Mouse (Mus musculus) forebrain, postnatal 0 days (tissue): ENCODE results near the gene Acads. TPM values are rescaled to one million over a fixed set of nuclear protein-coding genes. Genes with fewer than 3 reads are reported as not detected.

Experiments used
- ATAC-seq: fragments of 200-750 bp; cut with Nextera tagmentation; 2 replicates; pipeline ENCODE4 v1.8.0; 2017; ENCODE audit warnings: mild to moderate bottlenecking, moderate library complexity
- DNase-seq: peaks from one replicate; pipeline ENCODE4 v3.0.0-alpha.2; 2015
- H3K27ac ChIP-seq: fragments of 300-500 bp; sonication (generic); 2 replicates; pipeline ENCODE4 v1.5.1; 2014; ENCODE audit warnings: low read depth, mild to moderate bottlenecking, antibody characterized with exemption, low read length, moderate library complexity, mixed read lengths
- H3K27me3 ChIP-seq: fragments of 300-500 bp; sonication (generic); 2 replicates; pipeline ENCODE4 v1.6.1; 2014; ENCODE audit warnings: mild to moderate bottlenecking, low read length, mixed read lengths; ENCODE audit not compliant: insufficient read depth
- H3K36me3 ChIP-seq: fragments of 300-500 bp; sonication (generic); 2 replicates; pipeline ENCODE4 v1.6.1; 2014; ENCODE audit warnings: mild to moderate bottlenecking, moderate library complexity; ENCODE audit not compliant: insufficient read depth
- H3K4me1 ChIP-seq: fragments of 300-500 bp; sonication (generic); 2 replicates; pipeline ENCODE4 v1.6.1; 2014; ENCODE audit warnings: antibody characterized with exemption; ENCODE audit not compliant: insufficient read depth
- H3K4me2 ChIP-seq: fragments of 300-500 bp; sonication (generic); 2 replicates; pipeline ENCODE4 v1.6.1; 2014; ENCODE audit warnings: low read depth, mild to moderate bottlenecking, moderate library complexity
- H3K4me3 ChIP-seq: fragments of 300-500 bp; sonication (generic); 2 replicates; pipeline ENCODE4 v1.5.1; 2014; ENCODE audit warnings: low read depth, low read length, mixed read lengths
- H3K9ac ChIP-seq: fragments of 300-500 bp; sonication (generic); 2 replicates; pipeline ENCODE4 v1.6.1; 2014; ENCODE audit warnings: mild to moderate bottlenecking
- H3K9me3 ChIP-seq: fragments of 300-500 bp; sonication (generic); 2 replicates; pipeline ENCODE4 v1.6.1; 2016; ENCODE audit warnings: low read length
- CTCF ChIP-seq: sonication (generic); IDR thresholded peaks from 2 replicates; pipeline ENCODE4 v1.5.1; 2016; ENCODE audit warnings: antibody characterized with exemption, control low read depth, low read depth
- WGBS: fragments of 180-500 bp; shearing (Covaris S2); extraction: QIAGEN DNeasy Blood & Tissue Kit; methylation state at CpG from one replicate; pipeline ENCODE4 v1.1.7; 2014; 5-methylcytosine and 5-hydroxymethylcytosine counted together
- polyA plus RNA-seq: library from polyadenylated mRNA; unstranded; fragments of >200 nt; fragmentation: Nextera tagmentation; extraction: Ambion mirVana; gene quantifications from 2 replicates; pipeline ENCODE4 v1.2.1, GENCODE M21; 2015
- total RNA-seq: library from RNA; depleted of rRNA; stranded (reverse); fragments of >200 nt; gene quantifications from 2 replicates; pipeline ENCODE4 v1.2.3, GENCODE M21; 2014; rRNA removed

The Acads gene
- total and polyA plus RNA-seq, 2 experiments from 2014 or later, result 12.5 to 13.9 TPM

- no peak overlapping the region for H3K27ac ChIP-seq
- ATAC-seq (no peak), DNase-seq (no peak)
- H3K4me2 ChIP-seq, result no peak overlapping the region
- 94% methylated on average over 3 of the region's 3 CpGs for WGBS
- no peak overlapping the region for H3K9ac ChIP-seq
- H3K27me3 ChIP-seq, result no peaks in the 10 kb centered on the region
- TF ChIP-seq CTCF, result no peak
- H3K4me1 ChIP-seq, result no peaks in the 10 kb centered on the region
- no peaks in the 10 kb centered on the region for H3K36me3 ChIP-seq
- H3K4me3 ChIP-seq, result no peak overlapping the region
- H3K9me3 ChIP-seq, result no peaks in the 10 kb centered on the region
These were observed 49.5 kb downstream of the Acads start for GRCm38 (mm10) chr5:115069611-115070010.

DNA sequence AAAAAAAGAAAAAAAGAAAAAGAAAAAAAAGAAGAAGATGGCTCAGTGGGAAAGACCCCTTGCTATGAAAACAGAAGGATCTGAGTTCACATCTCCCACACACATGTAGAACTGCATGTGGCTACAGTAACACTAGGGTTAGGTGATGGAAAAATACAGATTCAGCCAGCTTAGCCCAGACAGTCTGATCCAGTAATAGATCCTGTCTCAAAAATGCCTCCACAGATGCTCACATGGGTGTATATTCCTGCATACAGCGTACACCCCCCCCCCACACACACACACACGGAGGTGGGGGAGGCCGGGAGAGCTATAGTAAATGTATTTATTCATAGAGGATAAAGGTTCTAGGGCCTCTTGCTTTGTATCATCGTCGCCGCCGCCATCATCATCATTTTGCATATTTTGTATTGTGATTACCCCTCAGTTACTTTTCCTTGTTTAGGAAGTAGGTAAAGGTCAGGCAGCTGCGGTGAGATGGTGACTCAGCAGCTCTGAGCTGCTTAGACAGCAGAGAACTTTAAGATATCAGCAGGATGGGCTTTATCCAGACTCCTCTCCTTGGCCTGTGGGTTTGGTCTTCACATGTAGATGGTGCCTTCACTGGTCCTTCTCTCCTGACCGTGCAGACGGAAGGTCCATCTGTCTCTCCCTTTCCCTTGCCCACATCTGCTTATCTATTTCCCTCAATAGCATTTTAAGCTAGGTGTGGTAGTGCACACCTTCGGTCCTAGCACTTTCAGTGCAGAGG lies 50.3 kb downstream of the Acads start:
- Histone ChIP-seq H3K27ac (no peak overlapping the region), H3K9ac (no peak overlapping the region), H3K4me3 (no peak overlapping the region), H3K4me2 (no peak overlapping the region), H3K9me3 (no peaks in the 10 kb centered on the region), H3K4me1 (no peaks in the 10 kb centered on the region), H3K36me3 (no peaks in the 10 kb centered on the region; the same call in 1 of the 2 replicates), H3K27me3 (no peaks in the 10 kb centered on the region)
- no peak for TF ChIP-seq CTCF
- ATAC-seq, result no peak
- DNase-seq, result no peak
- 91% methylated on average over 11 of the region's 11 CpGs for WGBS

DNA sequence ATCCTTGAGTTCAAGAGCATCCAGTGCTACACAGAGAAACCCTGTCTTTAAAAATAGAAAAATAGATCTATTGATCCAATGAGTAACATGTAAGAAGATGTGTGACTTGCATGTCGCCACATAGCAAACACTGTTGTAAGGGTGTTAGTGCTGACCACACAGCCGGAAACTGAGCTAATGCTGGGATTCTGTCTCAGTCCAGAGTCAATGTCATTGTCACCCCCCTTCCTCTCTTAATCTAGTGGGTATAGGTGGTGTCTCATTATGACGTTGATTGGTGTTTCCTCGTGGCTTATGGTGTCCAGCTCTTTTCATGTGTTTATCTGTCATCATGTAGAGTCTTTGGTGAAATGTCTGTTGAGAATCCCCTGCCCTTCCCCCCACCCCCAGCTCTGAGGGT lies 52.9 kb downstream of the Acads start:
- H3K4me2 ChIP-seq, result no peak overlapping the region
- no peak overlapping the region for H3K9ac ChIP-seq
- 77% methylated on average over 4 of the region's 4 CpGs for WGBS
- H3K27ac ChIP-seq, result no peak overlapping the region
- no peaks in the 10 kb centered on the region; the same call in 1 of the 2 replicates for H3K36me3 ChIP-seq
- no peaks in the 10 kb centered on the region for H3K9me3 ChIP-seq
- H3K4me3 ChIP-seq, result no peak overlapping the region
- ATAC-seq (no peak), DNase-seq (no peak)
- no peak for TF ChIP-seq CTCF
- no peaks in the 10 kb centered on the region for H3K27me3 ChIP-seq
- H3K4me1 ChIP-seq, result no peaks in the 10 kb centered on the region

- DNase-seq (no peak), ATAC-seq (no peak)
- no peaks in the 10 kb centered on the region for H3K9me3 ChIP-seq
- no peaks in the 10 kb centered on the region for H3K27me3 ChIP-seq
- no peaks in the 10 kb centered on the region for H3K4me1 ChIP-seq
- H3K4me3 ChIP-seq, result no peak overlapping the region
- no peak overlapping the region for H3K4me2 ChIP-seq
- no peak overlapping the region for H3K9ac ChIP-seq
- TF ChIP-seq CTCF, result no peak
- no peak overlapping the region for H3K27ac ChIP-seq
- no peaks in the 10 kb centered on the region; the same call in 1 of the 2 replicates for H3K36me3 ChIP-seq
- 80% methylated on average over 7 of the region's 7 CpGs for WGBS
These were observed 55.8 kb downstream of the Acads start for GRCm38 (mm10) chr5:115063391-115063790.

DNA sequence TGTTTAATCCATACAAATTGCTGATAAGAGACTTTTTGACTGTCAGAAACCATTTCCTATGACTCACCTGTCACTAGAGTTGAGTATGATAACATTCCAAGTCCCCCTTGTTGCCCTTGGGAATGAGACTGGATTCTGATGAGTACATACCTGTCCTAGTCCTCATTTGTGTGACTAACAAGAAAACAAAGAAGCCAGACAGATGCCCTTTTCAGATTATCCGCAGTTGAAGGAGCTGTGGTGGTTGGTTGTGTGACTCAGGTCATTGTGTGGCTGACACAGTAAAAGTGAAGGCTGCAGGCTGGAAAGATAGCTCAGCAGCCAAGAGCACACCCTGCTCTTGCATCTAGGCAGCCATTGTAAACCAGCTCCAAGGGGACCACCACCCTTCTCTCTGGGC lies 56.6 kb downstream of the Acads start:
- ATAC-seq (no peak), DNase-seq (no peak)
- Histone ChIP-seq H3K36me3 (no peaks in the 10 kb centered on the region; the same call in 1 of the 2 replicates), H3K27ac (no peak overlapping the region), H3K9me3 (no peaks in the 10 kb centered on the region), H3K9ac (no peak overlapping the region), H3K4me2 (no peak overlapping the region), H3K4me3 (no peak overlapping the region), H3K4me1 (no peaks in the 10 kb centered on the region), H3K27me3 (no peaks in the 10 kb centered on the region)
- no peak for TF ChIP-seq CTCF
- 81% methylated on average over 1 of the region's 1 CpGs for WGBS

DNA sequence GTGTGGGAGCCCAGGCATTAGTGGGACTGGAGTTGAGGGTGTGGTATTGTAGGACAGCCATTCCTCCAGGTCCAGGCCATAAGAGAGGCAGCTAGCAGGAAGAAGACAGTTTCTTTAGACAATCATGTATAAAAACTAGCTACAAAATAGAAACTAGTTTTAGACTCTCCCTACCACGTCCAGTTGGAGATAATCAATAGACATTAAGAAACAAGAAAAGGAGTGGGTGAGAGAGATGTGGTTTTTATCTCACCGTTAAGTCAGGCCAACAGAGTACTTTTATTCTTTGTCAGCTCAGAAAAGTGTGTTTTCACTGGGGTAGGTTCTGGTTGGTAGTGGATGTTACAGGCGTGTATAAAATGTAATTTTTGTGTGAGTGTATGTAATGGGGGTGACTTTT lies 58.2 kb downstream of the Acads start:
- WGBS, result 90% methylated on average over 3 of the region's 3 CpGs
- Histone ChIP-seq H3K27me3 (no peaks in the 10 kb centered on the region), H3K36me3 (no peaks in the 10 kb centered on the region; the same call in 1 of the 2 replicates), H3K9ac (no peak overlapping the region), H3K4me2 (no peak overlapping the region), H3K9me3 (no peaks in the 10 kb centered on the region), H3K4me3 (no peak overlapping the region), H3K27ac (no peak overlapping the region), H3K4me1 (no peaks in the 10 kb centered on the region)
- TF ChIP-seq CTCF, result no peak
- DNase-seq (no peak), ATAC-seq (no peak)

Other genes with a start within 250 kb of the Acads start
- 4.2 and 7.0 TPM in 2 replicates for gene Oasl2, start 222.4 kb downstream of the Acads start, total RNA-seq
- gene Oasl2, start 222.4 kb downstream of the Acads start, polyA plus RNA-seq, result 4.2 and 4.8 TPM in 2 replicates
- 0.54 and 1.7 TPM in 2 replicates for gene Oasl1, start 196.1 kb downstream of the Acads start, total RNA-seq
- gene Oasl1, start 196.1 kb downstream of the Acads start, polyA plus RNA-seq, result 0.38 and 0.73 TPM in 2 replicates
- 81.0 and 86.0 TPM in 2 replicates for gene 2210016L21Rik, start 177.2 kb downstream of the Acads start, total RNA-seq
- gene 2210016L21Rik, start 177.2 kb downstream of the Acads start, polyA plus RNA-seq, result 167 and 170 TPM in 2 replicates
- gene Hnf1a, start 148.3 kb downstream of the Acads start, total RNA-seq, result not detected in 2 replicates
- not detected in 2 replicates for gene Hnf1a, start 148.3 kb downstream of the Acads start, polyA plus RNA-seq
- 79.1 and 114 TPM in 2 replicates for gene Sppl3, start 108.2 kb downstream of the Acads start, total RNA-seq
- gene Sppl3, start 108.2 kb downstream of the Acads start, polyA plus RNA-seq, result 36.0 and 43.5 TPM in 2 replicates
- not detected in 2 replicates for gene Gm10401, start 21.1 kb downstream of the Acads start, total RNA-seq
- 32.5 and 44.0 TPM in 2 replicates for gene Gm10401, start 21.1 kb downstream of the Acads start, polyA plus RNA-seq
- 24.7 and 27.2 TPM in 2 replicates for gene Unc119b, start 15.6 kb upstream of the Acads start, total RNA-seq
- 17.4 and 20.3 TPM in 2 replicates for gene Unc119b, start 15.6 kb upstream of the Acads start, polyA plus RNA-seq
- gene Mlec, start 38.8 kb upstream of the Acads start, total RNA-seq, result 49.9 and 58.6 TPM in 2 replicates
- 8.4 and 15.7 TPM in 2 replicates for gene Mlec, start 38.8 kb upstream of the Acads start, polyA plus RNA-seq
- gene Cabp1, start 75.0 kb upstream of the Acads start, total RNA-seq, result 28.1 and 31.5 TPM in 2 replicates
- 12.6 and 19.4 TPM in 2 replicates for gene Cabp1, start 75.0 kb upstream of the Acads start, polyA plus RNA-seq
- 32.8 and 40.8 TPM in 2 replicates for gene Pop5, start 116.5 kb upstream of the Acads start, total RNA-seq
- gene Pop5, start 116.5 kb upstream of the Acads start, polyA plus RNA-seq, result 85.9 and 96.6 TPM in 2 replicates
- 91.4 and 106 TPM in 2 replicates for gene Rnf10, start 153.6 kb upstream of the Acads start, total RNA-seq
- 150 and 169 TPM in 2 replicates for gene Rnf10, start 153.6 kb upstream of the Acads start, polyA plus RNA-seq
- 35.9 and 41.7 TPM in 2 replicates for gene Coq5, start 160.3 kb upstream of the Acads start, total RNA-seq
- gene Coq5, start 160.3 kb upstream of the Acads start, polyA plus RNA-seq, result 40.7 and 45.2 TPM in 2 replicates
- gene Dynll1, start 181.7 kb upstream of the Acads start, total RNA-seq, result 259 and 351 TPM in 2 replicates
- 1,192 and 1,422 TPM in 2 replicates for gene Dynll1, start 181.7 kb upstream of the Acads start, polyA plus RNA-seq
- 43.7 and 49.9 TPM in 2 replicates for gene Srsf9, start 207.8 kb upstream of the Acads start, total RNA-seq
- gene Srsf9, start 207.8 kb upstream of the Acads start, polyA plus RNA-seq, result 112 and 117 TPM in 2 replicates
- 21.8 and 25.5 TPM in 2 replicates for gene Gatc, start 221.8 kb upstream of the Acads start, total RNA-seq
- gene Gatc, start 221.8 kb upstream of the Acads start, polyA plus RNA-seq, result 34.8 and 40.2 TPM in 2 replicates
- gene Triap1, start 221.9 kb upstream of the Acads start, total RNA-seq, result 17.3 and 22.8 TPM in 2 replicates
- 60.5 and 68.0 TPM in 2 replicates for gene Triap1, start 221.9 kb upstream of the Acads start, polyA plus RNA-seq
- gene Cox6a1, start 229.6 kb upstream of the Acads start, total RNA-seq, result 628 and 701 TPM in 2 replicates
- gene Cox6a1, start 229.6 kb upstream of the Acads start, polyA plus RNA-seq, result 1,510 and 1,858 TPM in 2 replicates